Mouse (Mus musculus) macrophage (primary cell): ENCODE data around the gene Mxi1. TPM values are rescaled to one million over a fixed set of nuclear protein-coding genes. Genes with fewer than 3 reads are reported as not detected.

Experiments used
- H3K27ac ChIP-seq: fragments of 350-480 bp; formaldehyde crosslinking; 2 replicates; pipeline ENCODE4 v1.9.0; 2021
- H3K36me3 ChIP-seq: fragments of 350-480 bp; formaldehyde crosslinking; 2 replicates; pipeline ENCODE4 v1.9.0; 2021; ENCODE audit errors: inconsistent target
- H3K4me3 ChIP-seq: fragments of 350-480 bp; formaldehyde crosslinking; 2 replicates; pipeline ENCODE4 v1.9.0; 2021; ENCODE audit errors: inconsistent target
- H3K79me2 ChIP-seq: fragments of 350-480 bp; formaldehyde crosslinking; 2 replicates; pipeline ENCODE4 v1.9.0; 2021; ENCODE audit errors: inconsistent target
- WGBS: methylation state at CpG from one replicate; pipeline ENCODE4 v1.1.7; 2026; ENCODE audit warnings: inconsistent platforms; ENCODE audit not compliant: missing documents; 5-methylcytosine and 5-hydroxymethylcytosine counted together
- polyA plus RNA-seq: library from polyadenylated mRNA; stranded (reverse); fragments of 250-400 nt; gene quantifications from 3 replicates; pipeline ENCODE4 v1.2.4, GENCODE M21; 2018; ENCODE audit warnings: inconsistent platforms

Gene Mxi1
- polyA plus RNA-seq, 1 experiment from 2014 or later: 18.3 TPM

- Histone ChIP-seq H3K4me3 (peak overlapping the region; percentile 18; the same call in 1 of the 2 replicates), H3K27ac (peak overlapping the region; percentile 10; the same call in 1 of the 2 replicates), H3K36me3 (no peaks in the 10 kb centered on the region), H3K79me2 (no peaks in the 10 kb centered on the region)
- WGBS: 15% methylated on average over 19 of the region's 19 CpGs
These were observed 110.7 kb downstream of the Mxi1 start for GRCm38 (mm10) chr19:53420924-53421582.

- Histone ChIP-seq H3K36me3 (no peaks in the 10 kb centered on the region), H3K27ac (peak overlapping the region; percentile 10; the same call in 1 of the 2 replicates), H3K4me3 (peak overlapping the region; percentile 18; the same call in 1 of the 2 replicates), H3K79me2 (no peaks in the 10 kb centered on the region)
- WGBS: 8% methylated on average over 5 of the region's 6 CpGs
These were observed 111.4 kb downstream of the Mxi1 start for GRCm38 (mm10) chr19:53421583-53422188.

GRCm38 (mm10) chr19:53422358-53423308, 112.3 kb downstream of the Mxi1 start:
- Histone ChIP-seq H3K79me2 (no peaks in the 10 kb centered on the region), H3K4me3 (no peak overlapping the region), H3K27ac (no peak overlapping the region), H3K36me3 (no peaks in the 10 kb centered on the region)
- 50% methylated on average over 18 of the region's 18 CpGs for WGBS

- Histone ChIP-seq H3K4me3 (no peak overlapping the region), H3K27ac (no peak overlapping the region), H3K36me3 (no peaks in the 10 kb centered on the region), H3K79me2 (no peaks in the 10 kb centered on the region)
- 6% methylated on average over 19 of the region's 19 CpGs for WGBS
These were observed 113.0 kb downstream of the Mxi1 start for GRCm38 (mm10) chr19:53423341-53423753.

GRCm38 (mm10) chr19:53423816-53424465, 113.6 kb downstream of the Mxi1 start:
- Histone ChIP-seq H3K79me2 (no peaks in the 10 kb centered on the region), H3K27ac (0 out of 2 replicates have a peak overlapping the region, but pooled peaks have one; percentile 15), H3K36me3 (no peaks in the 10 kb centered on the region), H3K4me3 (peak overlapping the region; percentile 5; the same call in 1 of the 2 replicates)
- 26% methylated on average over 17 of the region's 17 CpGs for WGBS

- no peaks in the 10 kb centered on the region for H3K36me3 ChIP-seq
- peak overlapping the region; percentile 15; the same call in 1 of the 2 replicates for H3K27ac ChIP-seq
- no peaks in the 10 kb centered on the region for H3K79me2 ChIP-seq
- WGBS: 3% methylated on average over 18 of the region's 18 CpGs
- H3K4me3 ChIP-seq: peak overlapping the region; percentile 5; the same call in 1 of the 2 replicates
These were observed 114.3 kb downstream of the Mxi1 start for GRCm38 (mm10) chr19:53424629-53425028.

Other genes starting within 250 kb of the Mxi1 start
- 5.3 to 11.1 TPM (median 7.4 TPM) in 3 replicates for gene Add3, start 170.1 kb upstream of the Mxi1 start, polyA plus RNA-seq
- gene Gm10197, start 61.2 kb downstream of the Mxi1 start, polyA plus RNA-seq: not detected in 3 replicates
- gene Smndc1, start 80.1 kb downstream of the Mxi1 start, polyA plus RNA-seq: 36.4 to 45.9 TPM (median 38.2 TPM) in 3 replicates
- 3.6 to 17.4 TPM (median 5.0 TPM) in 3 replicates for gene Dusp5, start 218.6 kb downstream of the Mxi1 start, polyA plus RNA-seq